Mouse (Mus musculus): ENCODE measurements around the gene Vstm4. TPM values are rescaled to one million over a fixed set of nuclear protein-coding genes. Genes with fewer than 3 reads are reported as not detected.

The Vstm4 gene
- total RNA-seq, 2 experiments from 2014 or later, result 1.7 to 3.3 TPM

GRCm38 (mm10) chr14:32984176-32984738, 127.7 kb downstream of the Vstm4 start:
- intact Hi-C loops (cut with DNase I), result no loop called here
- no peak for TF ChIP-seq CTCF (IDR thresholded peaks at IDR 0.05)
- no peak overlapping the region for H3K27ac ChIP-seq
- DNase-seq, result peak; percentile 30
- no peak overlapping the region for H3K4me3 ChIP-seq

GRCm38 (mm10) chr14:32986659-32987058, 130.1 kb downstream of the Vstm4 start:
- TF ChIP-seq CTCF (IDR thresholded peaks at IDR 0.05), result no peak
- DNase-seq, result no peak
- Histone ChIP-seq H3K27ac (no peak overlapping the region), H3K4me3 (no peak overlapping the region)
- intact Hi-C loops (cut with DNase I), result no loop called here

Other genes with a start within 250 kb of the Vstm4 start
- 100 to 1,000 TPM; 264 to 326 TPM for gene 3425401B19Rik, start 171.5 kb upstream of the Vstm4 start, total RNA-seq (2021)
- under 1 TPM in 1 of 2 experiments, not detected in 1; 0.25 TPM for gene Tmem273, start 70.8 kb upstream of the Vstm4 start, total RNA-seq (2021)
- gene Fam170b, start 22.8 kb upstream of the Vstm4 start, total RNA-seq (2021), result not detected
- under 1 TPM in 1 of 2 experiments, not detected in 1; 0.31 TPM for gene Lrrc18, start 134.6 kb downstream of the Vstm4 start, total RNA-seq (2021)

Data from gastrocnemius, adult 2 months (tissue).